Mouse (Mus musculus) ES-Bruce4 (cell line): ENCODE data around the gene Fgfr2.

ENCODE experiments used
- CTCF ChIP-seq: IDR thresholded peaks from one replicate; pipeline ENCODE4 v1.8.1; 2011; ENCODE audit warnings: low read depth, low read length
- EP300 ChIP-seq: IDR thresholded peaks from 2 replicates; pipeline ENCODE4 v1.6.1; 2011; ENCODE audit warnings: low read depth, low read length; ENCODE audit not compliant: insufficient read depth

DNA sequence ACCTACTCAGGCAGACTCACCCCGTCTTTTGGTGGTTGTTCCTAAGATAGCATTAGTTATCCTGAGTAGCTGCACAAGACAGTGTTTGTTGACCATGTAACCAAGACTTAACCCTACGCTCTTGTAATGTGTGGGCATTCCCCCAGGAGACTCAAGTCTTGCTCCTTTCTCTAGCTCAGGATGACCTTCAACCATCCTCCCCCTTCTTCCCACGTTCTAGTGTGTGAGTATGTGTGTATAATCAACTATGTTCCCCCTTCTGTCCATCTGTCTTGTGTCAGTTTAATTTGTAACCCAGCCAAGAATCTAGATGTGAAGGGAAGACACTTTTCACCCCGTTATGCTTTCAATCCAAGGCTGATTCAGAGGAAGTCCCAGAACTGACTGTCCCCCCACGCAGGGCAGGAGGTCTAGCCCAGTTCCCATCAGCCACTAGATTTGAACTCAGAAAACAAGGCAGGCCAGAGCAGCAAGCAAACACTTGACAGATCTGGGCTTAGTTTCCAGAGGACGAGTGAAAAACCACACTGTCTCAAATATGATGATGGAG is 815.4 kb downstream of the Fgfr2 start:
- TF ChIP-seq CTCF (no peak), EP300 (no peak)
